Mouse (Mus musculus) right cerebral cortex, postnatal 10 days (tissue): ENCODE data around the gene Mtg1.

Source experiments
- DNase-seq, 2 experiments: peaks; one replicate each; pipeline ENCODE4 v3.0.0; 2021; ENCODE audit warnings: low spot score in 2 of 2

Mtg1 gene

GRCm38 (mm10) chr7:140137135-140138020, at the start of gene Mtg1:
Gene Mtg1, plus strand, starts transcription at chr7:140137564.
- peak; percentile 97 to 99 for DNase-seq

GRCm38 (mm10) chr7:140090601-140091000, 46.8 kb upstream of the Mtg1 start:
- DNase-seq = no peak

- DNase-seq = no peak
Measured at GRCm38 (mm10) chr7:140092924-140093528, 44.3 kb upstream of the Mtg1 start, which contains the start of gene Prap1. Gene Prap1, plus strand, starts transcription at chr7:140093395.

- no peak for DNase-seq
Measured at GRCm38 (mm10) chr7:140094954-140095353, 42.4 kb upstream of the Mtg1 start.

GRCm38 (mm10) chr7:140095556-140095955, 41.8 kb upstream of the Mtg1 start:
- DNase-seq = no peak

- DNase-seq = no peak
Measured at GRCm38 (mm10) chr7:140096055-140096454, 41.3 kb upstream of the Mtg1 start.

- DNase-seq = no peak
Measured at GRCm38 (mm10) chr7:140098466-140098865, 38.9 kb upstream of the Mtg1 start.

- DNase-seq = no peak
Measured at GRCm38 (mm10) chr7:140101498-140101897, 35.9 kb upstream of the Mtg1 start.

GRCm38 (mm10) chr7:140101993-140102860, 35.1 kb upstream of the Mtg1 start, which contains the start of gene Fuom:
Gene Fuom, minus strand, starts transcription at chr7:140102441.
- peak; percentile 89 for DNase-seq

- DNase-seq = no peak
Measured at GRCm38 (mm10) chr7:140104009-140104408, 33.4 kb upstream of the Mtg1 start.

GRCm38 (mm10) chr7:140111943-140112342, 25.4 kb upstream of the Mtg1 start:
- no peak for DNase-seq

GRCm38 (mm10) chr7:140115583-140116328, 21.6 kb upstream of the Mtg1 start, which contains the start of gene Paox:
Gene Paox, plus strand, starts transcription at chr7:140115799.
- DNase-seq = peak; percentile 64 to 67

- peak; percentile 91 to 92 for DNase-seq
Measured at GRCm38 (mm10) chr7:140116329-140117054, 20.9 kb upstream of the Mtg1 start, which contains the start of gene Echs1. Gene Echs1, minus strand, starts transcription at chr7:140116476.

GRCm38 (mm10) chr7:140120484-140120883, 16.9 kb upstream of the Mtg1 start:
- no peak for DNase-seq

GRCm38 (mm10) chr7:140121338-140121910, 15.9 kb upstream of the Mtg1 start:
- DNase-seq = no peak

- no peak for DNase-seq
Measured at GRCm38 (mm10) chr7:140122765-140123164, 14.6 kb upstream of the Mtg1 start.

GRCm38 (mm10) chr7:140124382-140124781, 13.0 kb upstream of the Mtg1 start:
- no peak for DNase-seq

- peak; percentile 93 to 94 for DNase-seq
Measured at GRCm38 (mm10) chr7:140125278-140126021, 11.9 kb upstream of the Mtg1 start.

GRCm38 (mm10) chr7:140126022-140126350, 11.4 kb upstream of the Mtg1 start:
- no peak for DNase-seq
